Mouse (Mus musculus): ENCODE measurements around the gene Zmynd8.

DNA sequence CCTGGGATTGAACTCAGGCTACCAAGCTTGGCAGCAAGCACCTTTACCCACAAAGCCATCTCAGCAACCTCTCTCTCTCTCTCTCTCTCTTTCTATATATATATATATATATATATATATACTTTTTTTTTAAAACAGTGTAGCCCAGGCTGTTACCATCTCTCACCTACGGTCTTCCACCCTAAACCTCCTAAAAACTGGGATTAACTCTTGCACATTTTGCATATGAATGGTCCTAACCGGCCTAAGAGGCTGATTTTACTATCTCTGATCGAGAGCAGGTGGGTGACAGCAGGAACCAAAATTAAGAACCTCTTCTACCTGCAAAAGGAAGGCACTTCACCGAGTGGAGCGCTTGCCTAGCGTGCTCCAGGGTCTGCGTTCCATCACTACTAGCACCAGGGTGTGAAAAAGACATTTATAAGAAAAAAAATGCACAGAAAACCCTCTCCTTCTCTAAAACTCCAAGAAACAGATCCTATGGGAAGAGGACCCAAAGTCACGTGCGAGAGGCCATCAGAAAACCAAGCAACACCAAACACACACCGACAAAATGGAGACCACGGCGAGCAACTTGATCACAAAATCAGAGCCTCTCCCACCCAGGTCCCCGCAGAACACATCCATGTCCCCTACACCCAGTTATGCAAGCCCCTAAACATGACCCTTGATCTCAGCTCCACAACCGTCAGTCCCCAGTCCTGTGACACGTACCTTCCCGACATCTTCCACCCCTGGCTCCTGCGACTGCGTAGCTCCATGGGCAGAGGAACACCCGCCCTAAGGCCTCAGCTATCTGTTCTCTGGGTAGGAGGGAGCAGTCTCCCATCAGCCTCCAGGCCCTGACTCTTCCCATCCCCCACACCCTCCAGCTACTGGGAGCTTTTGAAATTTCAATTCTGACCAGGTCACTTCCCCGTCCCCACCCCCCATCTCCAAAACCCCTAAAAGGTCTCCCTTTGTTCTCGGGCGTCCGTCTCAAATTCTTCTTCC lies at the start of gene Zmynd8:
- TF ChIP-seq CTCF (IDR thresholded peaks at IDR 0.05; ENCODE audit: low read depth) (no peak), EP300 (IDR thresholded peaks at IDR 0.05; ENCODE audit: low read depth) (no peak)

All from liver, postnatal 0 days (tissue).